Mouse (Mus musculus) frontal cortex, postnatal 36 days (tissue): ENCODE measurements around the gene Shisa3.

Experiments used
- DNase-seq, 2 experiments: peaks; one replicate each; pipeline ENCODE4 v3.0.0; 2022; ENCODE audit warnings: low spot score in 2 of 2

The Shisa3 gene

GRCm38 (mm10) chr5:67607804-67608673 lies at the start of gene Shisa3:
Gene Shisa3, plus strand, starts transcription at chr5:67607882.
- no peak for DNase-seq

- DNase-seq, result no peak
Observed at GRCm38 (mm10) chr5:67558644-67559043, 49.0 kb upstream of the Shisa3 start.

- no peak for DNase-seq
Observed at GRCm38 (mm10) chr5:67559063-67559462, 48.6 kb upstream of the Shisa3 start.

DNA sequence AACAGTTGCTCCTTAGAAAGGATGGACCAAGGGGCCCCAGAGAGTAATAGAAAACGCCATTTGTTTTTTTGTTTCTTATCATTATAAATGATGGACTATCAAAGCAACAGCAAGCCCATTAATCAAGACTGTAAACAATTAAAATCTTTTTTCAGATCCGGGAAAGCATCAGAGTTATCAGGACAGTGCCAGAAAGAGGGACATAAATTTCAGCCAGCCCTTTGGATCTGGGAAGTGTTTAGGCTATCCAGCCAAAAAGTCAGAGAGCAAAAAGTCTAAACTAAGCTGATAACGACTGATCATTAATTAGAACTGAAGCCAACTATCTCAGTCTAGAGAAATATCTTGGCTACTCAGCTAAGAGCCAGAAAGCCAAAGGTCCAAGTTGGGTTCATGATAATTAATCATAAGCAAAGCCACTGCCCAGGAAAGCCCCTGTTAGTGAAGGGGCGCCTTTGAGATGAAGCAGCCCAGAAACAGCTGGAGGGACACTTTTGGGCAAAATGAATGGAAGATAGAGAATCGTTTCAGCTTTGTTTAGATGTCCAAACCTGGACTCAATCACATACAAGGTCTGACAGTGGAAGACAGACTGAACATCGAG lies 35.0 kb upstream of the Shisa3 start:
- DNase-seq, result no peak

GRCm38 (mm10) chr5:67574039-67574438 lies 33.6 kb upstream of the Shisa3 start:
- DNase-seq, result no peak

DNA sequence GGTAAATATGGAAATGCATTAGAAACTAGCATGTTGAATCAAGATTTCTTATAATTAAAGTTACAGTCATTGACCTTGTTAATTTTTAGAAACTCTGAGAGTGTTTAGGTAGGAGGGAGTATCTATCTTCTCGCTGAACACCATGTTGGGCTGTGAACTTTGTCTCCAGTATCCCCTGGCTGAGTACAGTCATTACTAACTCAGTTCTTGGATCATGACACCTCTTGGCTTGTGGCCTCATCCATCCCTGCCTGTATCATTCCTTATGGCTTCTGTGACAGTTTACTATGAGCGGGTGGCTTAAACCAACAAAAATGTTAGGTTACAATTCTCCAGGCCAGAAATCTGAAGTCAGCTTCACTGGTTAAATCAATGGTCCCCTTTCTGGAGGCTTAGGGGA lies 32.0 kb upstream of the Shisa3 start:
- no peak for DNase-seq

- peak in 1 of 2 experiments; percentile 10 for DNase-seq
Observed at GRCm38 (mm10) chr5:67579725-67580633, 27.7 kb upstream of the Shisa3 start.

GRCm38 (mm10) chr5:67595070-67595469 lies 12.6 kb upstream of the Shisa3 start:
- no peak for DNase-seq

GRCm38 (mm10) chr5:67595629-67596028 lies 12.1 kb upstream of the Shisa3 start:
- no peak for DNase-seq

- DNase-seq, result no peak
Observed at GRCm38 (mm10) chr5:67599935-67600334, 7.7 kb upstream of the Shisa3 start.

- DNase-seq, result no peak
Observed at GRCm38 (mm10) chr5:67605951-67606350, 1.7 kb upstream of the Shisa3 start.

- DNase-seq, result no peak
Observed at GRCm38 (mm10) chr5:67606916-67607803, 522 bp upstream of the Shisa3 start.

DNA sequence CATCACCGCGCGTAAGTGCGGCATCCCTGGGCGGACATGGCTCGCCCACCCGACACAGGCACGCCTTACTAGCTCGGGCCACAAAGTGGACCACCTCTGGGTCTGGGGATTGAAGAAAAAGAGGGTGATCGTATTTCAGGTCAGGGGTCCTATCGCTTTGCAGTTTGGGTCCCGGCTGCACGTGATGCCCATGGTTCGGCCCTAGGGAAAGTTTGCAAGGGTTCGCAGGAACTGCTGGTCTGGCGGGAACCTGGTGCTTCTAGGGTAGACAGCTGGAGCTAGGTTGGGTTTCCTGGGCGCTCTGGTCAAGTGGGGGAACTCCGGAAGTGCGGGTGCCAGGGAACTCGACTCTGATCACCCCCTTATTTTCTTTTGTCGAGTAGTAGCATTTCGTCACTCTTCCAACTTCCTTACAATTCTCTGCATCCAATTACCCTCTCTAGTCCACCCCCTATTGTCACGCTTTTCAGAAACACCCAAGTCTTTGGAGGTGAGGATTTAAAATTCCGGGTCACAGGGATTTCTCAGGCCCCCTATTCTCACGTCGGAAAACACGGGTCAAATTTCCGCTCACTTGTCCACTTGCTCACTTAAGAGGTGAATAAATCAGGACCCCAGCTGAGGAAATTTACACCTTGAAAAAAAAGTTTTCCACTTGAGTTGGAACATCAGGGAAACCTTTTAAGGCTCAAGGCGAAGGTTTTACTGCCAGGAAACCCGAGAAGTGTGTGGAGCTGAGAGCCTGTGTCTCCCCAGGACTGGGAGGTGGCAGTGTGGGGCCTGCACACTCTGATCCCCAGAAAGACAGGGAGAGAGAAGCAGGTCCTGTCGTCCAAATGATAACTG lies 1.2 kb downstream of the Shisa3 start:
- no peak for DNase-seq

DNA sequence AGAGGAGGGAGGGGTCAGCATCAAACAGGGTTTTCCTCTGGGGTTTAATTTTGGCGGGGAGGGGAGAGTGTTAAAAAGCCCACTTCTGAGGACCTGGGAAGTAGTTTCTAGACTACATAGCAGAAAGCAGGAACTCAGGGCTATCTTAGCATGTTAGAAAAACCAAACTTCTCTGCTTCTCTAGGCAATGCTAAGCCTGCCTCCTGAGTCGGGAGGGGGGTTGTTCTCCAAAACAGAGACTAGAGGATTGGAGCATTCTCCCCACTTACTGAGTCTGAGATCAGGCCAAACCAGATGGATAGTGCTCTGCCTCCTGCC lies 1.8 kb downstream of the Shisa3 start:
- DNase-seq, result no peak

GRCm38 (mm10) chr5:67621230-67621629 lies 13.5 kb downstream of the Shisa3 start:
- no peak for DNase-seq

DNA sequence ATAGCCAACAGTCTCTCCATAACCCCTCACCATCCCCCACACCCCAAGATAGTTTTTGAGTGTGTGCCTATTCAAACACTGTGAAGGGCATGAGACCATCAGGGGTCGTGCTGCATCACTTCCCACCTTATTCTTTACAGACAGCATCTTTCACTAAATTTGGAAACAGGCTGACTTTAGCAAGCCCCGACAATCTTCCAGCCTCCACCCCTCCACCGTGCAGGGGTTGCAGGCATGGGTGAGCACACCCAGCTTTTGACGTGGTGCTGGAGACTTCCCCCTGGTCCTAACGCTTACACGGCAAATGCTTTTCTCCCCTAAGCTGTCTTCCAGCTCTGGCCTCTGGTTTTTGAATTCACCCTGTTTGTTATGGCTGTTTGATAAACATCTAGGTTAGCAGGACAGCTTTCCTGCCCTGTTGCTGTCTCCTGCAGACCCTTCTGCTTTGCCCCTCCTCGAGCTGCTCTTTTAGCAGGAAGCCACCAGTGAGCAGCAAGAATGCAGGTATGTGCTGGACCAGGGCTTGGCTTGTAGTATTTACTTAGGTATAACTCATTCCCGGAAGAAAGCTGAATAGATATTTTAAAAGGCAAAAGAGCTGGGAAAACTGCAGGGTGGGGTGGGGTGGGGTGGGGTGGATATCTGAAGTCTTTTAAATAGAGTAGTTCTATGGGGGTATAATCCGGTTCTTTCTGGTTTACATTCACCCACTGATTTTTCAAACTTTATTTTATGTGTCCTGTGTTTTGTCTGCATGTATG lies 20.7 kb downstream of the Shisa3 start:
- DNase-seq, result no peak

DNA sequence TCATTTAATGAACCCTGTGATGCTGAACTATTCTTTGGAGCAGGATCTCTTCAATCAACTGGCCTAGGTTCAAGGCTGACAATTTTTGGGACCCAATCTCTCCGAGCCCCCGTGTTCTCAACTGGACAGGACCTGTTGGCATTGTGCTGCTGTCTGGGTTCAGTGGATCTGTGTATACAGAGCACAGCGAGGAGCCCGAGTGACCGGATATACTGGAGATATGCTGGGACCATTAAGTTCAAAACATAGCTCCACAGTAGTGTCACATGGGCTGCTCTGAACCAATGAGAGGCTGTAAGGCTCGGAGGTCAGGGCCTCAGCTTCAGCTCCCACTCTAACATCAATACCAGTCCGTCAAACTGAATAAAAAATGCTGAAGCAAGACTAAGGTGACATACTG lies 21.8 kb downstream of the Shisa3 start:
- no peak for DNase-seq

DNA sequence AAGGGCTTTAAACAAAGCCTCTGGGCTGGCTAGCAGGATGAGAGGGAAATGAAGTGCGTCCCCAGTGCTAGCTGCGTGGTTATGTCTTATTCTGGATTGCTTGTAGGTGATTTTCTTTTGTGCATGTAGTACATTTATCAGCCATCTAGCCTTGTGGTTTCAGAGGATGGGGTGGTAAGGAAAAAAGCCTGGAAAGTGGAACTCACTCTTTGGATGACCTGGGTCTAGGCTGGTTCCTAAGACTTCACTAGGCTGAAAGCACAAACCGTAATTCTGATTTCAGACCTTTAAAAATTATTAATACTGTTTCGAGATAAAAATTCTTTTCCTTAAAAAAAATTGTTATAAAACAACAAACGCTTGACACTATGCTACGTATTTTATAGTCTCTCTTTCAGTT lies 22.2 kb downstream of the Shisa3 start:
- no peak for DNase-seq

GRCm38 (mm10) chr5:67631261-67631660 lies 23.6 kb downstream of the Shisa3 start:
- DNase-seq, result no peak
